Mouse (Mus musculus) CH12.LX (cell line): ENCODE results near the gene Arhgef18. TPM values are rescaled to one million over a fixed set of nuclear protein-coding genes. Genes with fewer than 3 reads are reported as not detected.

ENCODE experiments used
- DNase-seq: peaks from one replicate; pipeline ENCODE4 v3.0.0-alpha.2; 2013; ENCODE audit errors: extremely low read depth
- H3K27ac ChIP-seq: 2 replicates; pipeline ENCODE4 v1.5.1; 2012; ENCODE audit warnings: low read depth, mild to moderate bottlenecking, control low read depth, moderate library complexity; ENCODE audit not compliant: insufficient read depth
- H3K27me3 ChIP-seq: replicated peaks from 2 replicates; pipeline ENCODE3; 2012; ENCODE audit warnings: inconsistent platforms
- H3K36me3 ChIP-seq, 2 experiments: replicated peaks in 1 of 2; 2 replicates each; pipeline versions ENCODE3 to v1.6.1; 2012; ENCODE audit warnings: inconsistent platforms in 1 of 2, low read length in 1 of 2, mild to moderate bottlenecking in 1 of 2, mixed read lengths in 1 of 2, moderate library complexity in 1 of 2; ENCODE audit not compliant: control insufficient read depth in 1 of 2, insufficient read depth in 1 of 2
- H3K4me1 ChIP-seq, 2 experiments: 2 replicates each; pipeline ENCODE4 v1.6.1; 2012; ENCODE audit warnings: inconsistent platforms in 1 of 2, moderate library complexity in 1 of 2; ENCODE audit not compliant: insufficient read depth in 2 of 2, control insufficient read depth in 1 of 2
- H3K4me2 ChIP-seq: 2 replicates; pipeline ENCODE4 v1.6.1; 2012; ENCODE audit warnings: low read depth, mild to moderate bottlenecking, control low read depth; ENCODE audit not compliant: poor library complexity, insufficient read depth, severe bottlenecking
- H3K4me3 ChIP-seq, 3 experiments: fragments of 150-350 bp in 1 of 3; sonication (generic) in 1 of 3; replicated peaks in 1 of 3; 2 replicates each; pipeline versions ENCODE3 to v1.5.1; 2011 to 2012; ENCODE audit warnings: low read depth in 2 of 3, low read length in 2 of 3, mild to moderate bottlenecking in 2 of 3, moderate library complexity in 2 of 3, control low read depth in 1 of 3, improper control_type of control experiment in 1 of 3, inconsistent platforms in 1 of 3, mixed read lengths in 1 of 3; ENCODE audit not compliant: poor library complexity in 1 of 3
- H3K79me2 ChIP-seq: replicated peaks from 2 replicates; pipeline ENCODE4 v1.6.1; 2012; ENCODE audit warnings: mild to moderate bottlenecking, moderate library complexity; ENCODE audit not compliant: control insufficient read depth, poor library complexity, insufficient read depth, severe bottlenecking; ENCODE audit errors: extremely low read depth
- H3K9ac ChIP-seq: 2 replicates; pipeline ENCODE4 v1.6.1; 2012; ENCODE audit warnings: low read depth, mild to moderate bottlenecking, control low read depth, moderate library complexity; ENCODE audit not compliant: insufficient read depth
- H3K9me3 ChIP-seq: replicated peaks from 2 replicates; pipeline ENCODE3; 2012; ENCODE audit warnings: low read length, inconsistent platforms, mixed read lengths
- CHD1 ChIP-seq: IDR thresholded peaks from 2 replicates; pipeline ENCODE4 v1.6.1; 2012; ENCODE audit warnings: low read depth, low read length, improper control_type of control experiment, inconsistent platforms
- E2F4 ChIP-seq: IDR thresholded peaks from 2 replicates; pipeline ENCODE4 v1.6.1; 2011; ENCODE audit warnings: low read depth, low read length, improper control_type of control experiment; ENCODE audit not compliant: insufficient replicate concordance
- ELF1 ChIP-seq: IDR thresholded peaks from 2 replicates; pipeline ENCODE4 v1.6.1; 2014; ENCODE audit warnings: low read depth, mild to moderate bottlenecking, inconsistent platforms, low read length, improper control_type of control experiment
- EP300 ChIP-seq: IDR thresholded peaks from 2 replicates; pipeline ENCODE4 v1.6.1; 2011; ENCODE audit warnings: low read length, improper control_type of control experiment
- GABPA ChIP-seq: IDR thresholded peaks from 2 replicates; pipeline ENCODE4 v1.6.1; 2012; ENCODE audit warnings: low read depth, low read length, improper control_type of control experiment, inconsistent platforms; ENCODE audit not compliant: insufficient replicate concordance
- HCFC1 ChIP-seq: IDR thresholded peaks from 2 replicates; pipeline ENCODE4 v1.6.1; 2012; ENCODE audit warnings: low read depth, mild to moderate bottlenecking, inconsistent platforms, low read length, improper control_type of control experiment
- JUN ChIP-seq: IDR thresholded peaks from 2 replicates; pipeline ENCODE4 v1.6.1; 2011; ENCODE audit warnings: low read depth, mild to moderate bottlenecking, low read length, improper control_type of control experiment, moderate library complexity; ENCODE audit not compliant: insufficient read depth
- JUND ChIP-seq: conservative IDR thresholded peaks from 2 replicates; pipeline ENCODE4 v1.6.1; 2011; ENCODE audit warnings: low read depth, low read length, improper control_type of control experiment
- KAT2A ChIP-seq: IDR thresholded peaks from 2 replicates; pipeline ENCODE4 v1.6.1; 2012; ENCODE audit warnings: low read length, improper control_type of control experiment, inconsistent platforms; ENCODE audit not compliant: insufficient replicate concordance
- MAFK ChIP-seq: IDR thresholded peaks from 2 replicates; pipeline ENCODE4 v1.6.1; 2011; ENCODE audit warnings: low read length, improper control_type of control experiment; ENCODE audit not compliant: insufficient replicate concordance
- MAX ChIP-seq: IDR thresholded peaks from 2 replicates; pipeline ENCODE4 v1.6.1; 2011; ENCODE audit warnings: low read length, improper control_type of control experiment
- MAZ ChIP-seq: IDR thresholded peaks from 2 replicates; pipeline ENCODE4 v1.6.1; 2012; ENCODE audit warnings: low read depth, mild to moderate bottlenecking, inconsistent platforms, low read length, improper control_type of control experiment, moderate library complexity
- MEF2A ChIP-seq: IDR thresholded peaks from 2 replicates; pipeline ENCODE4 v1.6.1; 2014; ENCODE audit warnings: low read depth, mild to moderate bottlenecking, inconsistent platforms, low read length, improper control_type of control experiment, borderline replicate concordance
- MXI1 ChIP-seq: IDR thresholded peaks from 2 replicates; pipeline ENCODE4 v1.6.1; 2011; ENCODE audit warnings: mild to moderate bottlenecking, low read depth, low read length, improper control_type of control experiment
- MYC ChIP-seq: IDR thresholded peaks from 2 replicates; pipeline ENCODE4 v1.6.1; 2011; ENCODE audit warnings: low read depth, mild to moderate bottlenecking, improper control_type of control experiment, low read length
- NELFE ChIP-seq: IDR thresholded peaks from 2 replicates; pipeline ENCODE4 v1.6.1; 2011; ENCODE audit warnings: low read depth, low read length, improper control_type of control experiment
- NRF1 ChIP-seq: IDR thresholded peaks from 2 replicates; pipeline ENCODE4 v1.6.1; 2014; ENCODE audit warnings: low read depth, mild to moderate bottlenecking, inconsistent platforms, low read length, improper control_type of control experiment, moderate library complexity
- PAX5 ChIP-seq: IDR thresholded peaks from 2 replicates; pipeline ENCODE4 v1.6.1; 2012; ENCODE audit warnings: low read length, inconsistent platforms, mixed read lengths
- POLR2AphosphoS2 ChIP-seq: IDR thresholded peaks from 2 replicates; pipeline ENCODE4 v1.6.1; 2011; ENCODE audit warnings: low read depth, low read length, improper control_type of control experiment
- RAD21 ChIP-seq: IDR thresholded peaks from 2 replicates; pipeline ENCODE4 v1.6.1; 2011; ENCODE audit warnings: low read depth, mild to moderate bottlenecking, low read length, improper control_type of control experiment, moderate library complexity
- RCOR1 ChIP-seq: conservative IDR thresholded peaks from 2 replicates; pipeline ENCODE4 v1.6.1; 2012; ENCODE audit warnings: low read depth, mild to moderate bottlenecking, inconsistent platforms, low read length, improper control_type of control experiment
- SIN3A ChIP-seq: IDR thresholded peaks from 2 replicates; pipeline ENCODE4 v1.6.1; 2012; ENCODE audit warnings: low read length, improper control_type of control experiment, inconsistent platforms
- TBP ChIP-seq: conservative IDR thresholded peaks from 2 replicates; pipeline ENCODE4 v1.6.1; 2011; ENCODE audit warnings: low read depth, low read length, improper control_type of control experiment
- TCF12 ChIP-seq: IDR thresholded peaks from 2 replicates; pipeline ENCODE4 v1.6.1; 2014; ENCODE audit warnings: low read depth, mild to moderate bottlenecking, inconsistent platforms, low read length, improper control_type of control experiment
- USF1 ChIP-seq: IDR thresholded peaks from 2 replicates; pipeline ENCODE4 v1.6.1; 2014; ENCODE audit warnings: low read depth, mild to moderate bottlenecking, inconsistent platforms, low read length, improper control_type of control experiment
- USF2 ChIP-seq: conservative IDR thresholded peaks from 2 replicates; pipeline ENCODE4 v1.6.1; 2011; ENCODE audit warnings: low read depth, low read length, improper control_type of control experiment
- ZC3H11A ChIP-seq: IDR thresholded peaks from 2 replicates; pipeline ENCODE4 v1.6.1; 2012; ENCODE audit warnings: low read depth, mild to moderate bottlenecking, inconsistent platforms, low read length, improper control_type of control experiment
- dilution Hi-C: fragments of 300-500 bp; cut with MboI; formaldehyde crosslinking; loops from 2 replicates; pipeline ENCODE4 v1.14.3; 2020; ENCODE audit warnings: low sequenced_read_pairs; ENCODE audit not compliant: extremely low pct_unique_long_range_greater_than_20kb, extremely low pct_ligation_motif_present
- in situ Hi-C: fragments of 300-500 bp; cut with MboI; formaldehyde crosslinking; loops from 3 replicates; pipeline ENCODE4 v1.14.3; 2019; ENCODE audit warnings: low sequenced_read_pairs, low pct_ligation_motif_present, low pct_unique_long_range_greater_than_20kb, mixed read lengths
- polyA plus RNA-seq: library from polyadenylated mRNA; unstranded; fragments of >175 nt; gene quantifications from 2 replicates; pipeline ENCODE4 v1.2.1, GENCODE M21; 2012; ENCODE audit warnings: low read depth; ENCODE audit not compliant: insufficient read length
- total RNA-seq, 2 experiments: library from RNA; depleted of rRNA; stranded (reverse); fragments of 300-350 nt in 1 of 2; fragments of >200 nt in 1 of 2; gene quantifications; 2 replicates each; pipeline ENCODE4 v1.2.3; 2012 to 2014

Arhgef18 gene
- total and polyA plus RNA-seq, 3 experiments, result 0.21 to 0.26 TPM; not detected in 1

DNA sequence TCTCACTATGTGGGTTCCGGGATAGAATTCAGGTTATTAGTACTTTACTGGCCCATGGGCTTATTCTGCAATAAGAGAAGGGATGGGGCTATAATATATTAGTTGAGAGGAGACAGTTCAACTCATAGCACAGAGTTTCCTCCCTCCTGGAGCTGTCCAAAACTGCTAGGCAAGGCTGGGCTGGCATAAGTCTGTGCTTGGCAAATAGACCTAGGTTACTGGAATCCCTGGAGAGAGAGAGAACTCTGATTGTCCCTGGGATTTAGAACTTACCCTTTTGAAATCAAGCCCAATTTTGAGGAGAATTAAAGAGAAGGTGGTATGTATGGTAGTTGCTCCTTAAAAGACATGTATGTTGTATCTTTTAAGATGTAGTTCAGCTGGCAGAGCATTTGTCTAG, 3.3 kb upstream of the Arhgef18 start:
- in situ Hi-C loops (no loop called here), dilution Hi-C loops (no loop called here)
- no peak overlapping the region for H3K4me2 ChIP-seq
- H3K36me3 ChIP-seq, result no peaks in the 10 kb centered on the region
- no peak overlapping the region for H3K9ac ChIP-seq
- H3K4me1 ChIP-seq, result no peaks in the 10 kb centered on the region
- TF ChIP-seq JUN (no peak), MXI1 (no peak), MEF2A (no peak), MYC (no peak), RAD21 (no peak), USF1 (no peak), NELFE (no peak), JUND (no peak), POLR2AphosphoS2 (no peak), ZC3H11A (no peak), TCF12 (no peak), KAT2A (no peak), NRF1 (no peak), USF2 (no peak), MAFK (no peak), PAX5 (no peak), HCFC1 (no peak), MAZ (no peak)
- no peak for DNase-seq
- no peaks in the 10 kb centered on the region for H3K79me2 ChIP-seq
- no peak overlapping the region for H3K27ac ChIP-seq
- no peak overlapping the region for H3K4me3 ChIP-seq
- no peaks in the 10 kb centered on the region for H3K9me3 ChIP-seq
- H3K27me3 ChIP-seq, result no peaks in the 10 kb centered on the region

- no peaks in the 10 kb centered on the region for H3K9me3 ChIP-seq
- no peaks in the 10 kb centered on the region for H3K4me1 ChIP-seq
- no peaks in the 10 kb centered on the region for H3K27me3 ChIP-seq
- no peak for DNase-seq
- in situ Hi-C loops (no loop called here), dilution Hi-C loops (no loop called here)
- H3K4me3 ChIP-seq, result no peak overlapping the region
- H3K4me2 ChIP-seq, result no peak overlapping the region
- no peak overlapping the region for H3K27ac ChIP-seq
- no peak overlapping the region for H3K9ac ChIP-seq
- H3K36me3 ChIP-seq, result no peaks in the 10 kb centered on the region
- H3K79me2 ChIP-seq, result no peaks in the 10 kb centered on the region
- TF ChIP-seq MAZ, result no peak
- TF ChIP-seq RCOR1, result no peak
- TF ChIP-seq PAX5, result no peak
- TF ChIP-seq JUN, result no peak
- TF ChIP-seq USF1, result no peak
- TF ChIP-seq NELFE, result no peak
- TF ChIP-seq HCFC1, result no peak
- no peak for TF ChIP-seq MEF2A
- TF ChIP-seq SIN3A, result no peak
- TF ChIP-seq GABPA, result no peak
- TF ChIP-seq RAD21, result no peak
- no peak for TF ChIP-seq MAX
- no peak for TF ChIP-seq CHD1
- TF ChIP-seq MYC, result no peak
- no peak for TF ChIP-seq E2F4
- no peak for TF ChIP-seq ELF1
- TF ChIP-seq EP300, result no peak
- TF ChIP-seq TBP, result no peak
- TF ChIP-seq ZC3H11A, result no peak
These were observed 513 bp upstream of the Arhgef18 start for GRCm38 (mm10) chr8:3392293-3392692.
